Mouse (Mus musculus) ZHBTc4 (cell line): ENCODE data around the gene Arnt.
"Not testable (repeated sequence)": the region's sequence is repeated elsewhere in the genome, so short reads cannot be mapped to it uniquely, and the experiment has no call there.

Experiments used
- DNase-seq: peaks from one replicate; pipeline ENCODE4 v3.0.0-alpha.2; 2011; ENCODE audit warnings: low read depth, low spot score

The Arnt gene

DNA sequence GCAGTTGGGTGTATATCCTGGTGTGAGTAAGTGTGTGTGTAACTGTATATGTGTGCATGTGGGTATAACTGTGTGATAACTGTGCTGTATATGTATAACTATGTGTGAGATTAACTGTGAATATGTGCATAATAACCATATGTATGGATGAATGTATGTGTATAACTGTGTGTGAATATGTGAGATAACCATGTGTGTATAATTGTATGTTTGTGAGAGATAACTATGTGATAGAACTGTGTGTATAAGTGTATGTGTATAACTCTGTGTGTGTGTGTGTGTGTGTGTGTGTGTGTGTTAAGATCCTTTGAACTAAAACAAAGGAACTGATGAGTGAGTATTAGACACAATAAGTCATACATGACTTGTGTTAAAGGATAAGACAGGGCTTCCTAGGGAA is 91.9 kb downstream of the Arnt start:
- DNase-seq, result no peak

DNA sequence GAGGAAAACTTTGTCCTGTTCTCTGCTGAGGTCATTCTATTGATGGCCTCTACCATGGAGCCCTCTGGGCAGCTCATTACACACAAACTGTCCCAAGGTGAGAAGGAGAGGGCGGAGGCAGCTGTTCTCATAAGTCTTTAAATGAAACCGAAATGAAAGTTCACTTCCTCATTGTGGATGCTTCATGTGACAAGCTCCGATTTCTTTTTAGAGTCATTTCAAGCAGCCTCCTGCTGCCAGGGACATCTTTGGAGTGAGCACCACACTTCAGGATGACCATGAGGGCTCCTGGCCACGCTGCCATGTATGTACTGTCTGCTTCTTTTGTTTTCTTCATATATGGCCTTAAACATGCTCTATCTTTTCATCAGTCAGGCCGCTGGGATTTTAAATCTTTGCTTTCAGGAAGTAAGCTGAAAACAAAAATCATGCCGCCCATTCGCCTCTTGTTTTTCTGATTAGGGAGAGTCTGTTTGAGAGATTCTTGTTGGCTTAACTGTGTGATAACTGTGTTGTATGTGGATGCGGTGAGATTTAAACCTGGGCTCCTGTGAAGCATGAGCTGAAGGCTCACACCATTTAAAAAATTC is 92.5 kb downstream of the Arnt start, which contains the start of gene Ctss:
TSS of gene Ctss (plus strand) at position 165 of the 590 bp plus-strand sequence.
- no peak for DNase-seq

DNA sequence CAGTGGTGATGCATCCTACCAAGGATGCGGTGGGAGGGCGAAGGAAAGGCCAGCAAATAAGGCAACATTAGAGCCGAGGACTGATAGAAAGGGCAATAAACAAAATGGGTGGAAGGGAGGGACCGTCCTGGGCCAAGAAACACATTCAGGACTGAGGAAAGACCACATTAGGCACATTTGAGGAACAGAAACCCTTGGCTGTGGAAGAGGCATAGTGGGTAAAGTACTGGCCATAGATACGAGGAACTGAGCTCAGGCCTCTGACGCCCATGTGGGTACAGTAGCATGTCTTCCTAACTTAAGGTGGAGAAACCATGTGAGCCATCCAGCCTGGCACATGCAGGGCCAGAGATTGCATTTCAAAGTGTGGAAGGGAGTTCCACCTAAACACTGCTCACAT is 95.6 kb downstream of the Arnt start:
- DNase-seq, result no peak

DNA sequence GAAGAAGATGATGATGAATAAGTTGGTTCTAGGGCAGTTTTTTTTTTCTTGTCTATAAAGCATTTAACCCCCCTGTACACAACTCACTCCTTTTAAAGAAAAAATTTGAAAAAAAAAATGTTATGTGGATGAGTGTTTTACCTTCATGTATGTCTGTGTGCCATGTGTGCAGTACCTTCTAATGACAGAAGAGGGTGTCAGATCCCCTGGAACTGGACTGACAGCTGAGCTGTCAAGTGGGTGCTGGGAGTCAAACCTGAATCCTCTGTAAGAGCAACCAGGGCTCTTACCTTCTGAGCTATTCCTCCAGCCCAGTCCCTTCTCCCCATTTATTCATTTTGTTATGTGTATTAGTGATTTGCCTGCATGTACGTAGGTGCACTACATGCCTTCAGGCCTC is 96.8 kb downstream of the Arnt start:
- DNase-seq, result peak; percentile 58

DNA sequence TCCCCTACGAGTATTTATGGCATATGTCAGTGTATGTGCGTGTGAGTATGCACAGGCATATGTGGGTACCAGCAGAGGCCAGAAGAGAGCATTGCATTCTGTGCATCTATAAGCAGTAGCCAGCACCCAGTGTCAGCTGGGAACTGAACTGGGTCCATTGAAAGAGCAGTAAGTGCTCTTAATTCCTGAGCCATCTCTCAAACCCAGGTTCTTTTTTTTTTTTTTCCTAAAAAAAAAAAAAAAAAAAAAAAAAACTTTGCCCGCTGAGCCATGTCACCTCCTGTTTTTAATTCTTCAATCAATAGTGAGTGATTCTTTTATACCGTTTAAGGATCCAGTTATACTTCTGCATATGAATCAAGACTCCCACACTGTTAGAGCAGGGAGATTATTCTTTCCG is 99.2 kb downstream of the Arnt start:
- DNase-seq, result no peak

DNA sequence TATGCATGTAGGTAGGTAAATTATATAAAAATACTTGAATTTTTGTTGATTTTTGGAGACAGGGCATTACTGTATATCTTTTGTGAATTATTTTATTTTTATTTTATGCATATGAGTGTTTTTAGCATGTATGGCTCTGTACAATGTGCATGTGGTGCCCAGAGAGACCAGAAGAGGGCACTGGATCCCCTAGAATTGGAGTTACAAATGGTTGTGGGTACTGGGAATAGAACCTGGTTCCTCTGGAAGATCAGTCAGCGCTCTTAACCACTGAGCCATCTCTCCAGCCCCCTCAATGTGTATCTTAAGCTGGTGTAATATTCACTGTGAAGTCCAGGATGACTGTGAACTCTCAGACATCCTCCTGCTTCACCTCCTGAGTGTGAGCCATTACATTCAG is 100.7 kb downstream of the Arnt start:
- no peak for DNase-seq

DNA sequence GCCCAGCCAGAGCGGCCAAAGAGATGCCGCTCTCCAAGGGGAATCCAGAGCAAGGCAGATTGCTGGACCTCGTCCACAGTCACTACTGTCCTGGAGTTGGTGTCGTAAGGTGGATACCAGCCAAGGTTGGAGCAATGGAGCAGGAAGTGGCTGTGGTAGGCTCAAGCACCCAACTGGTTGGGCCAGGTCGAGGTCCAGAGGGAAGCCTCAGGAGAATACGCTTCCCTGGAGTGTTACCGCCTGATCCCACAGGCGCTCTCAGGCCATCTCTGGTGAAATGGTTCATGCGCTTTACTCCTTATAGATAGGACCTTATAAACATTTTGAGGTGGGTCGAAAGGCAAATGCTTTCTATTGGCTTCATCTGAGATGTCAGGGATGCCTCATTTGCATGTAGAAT is 104.7 kb downstream of the Arnt start:
- no peak for DNase-seq

DNA sequence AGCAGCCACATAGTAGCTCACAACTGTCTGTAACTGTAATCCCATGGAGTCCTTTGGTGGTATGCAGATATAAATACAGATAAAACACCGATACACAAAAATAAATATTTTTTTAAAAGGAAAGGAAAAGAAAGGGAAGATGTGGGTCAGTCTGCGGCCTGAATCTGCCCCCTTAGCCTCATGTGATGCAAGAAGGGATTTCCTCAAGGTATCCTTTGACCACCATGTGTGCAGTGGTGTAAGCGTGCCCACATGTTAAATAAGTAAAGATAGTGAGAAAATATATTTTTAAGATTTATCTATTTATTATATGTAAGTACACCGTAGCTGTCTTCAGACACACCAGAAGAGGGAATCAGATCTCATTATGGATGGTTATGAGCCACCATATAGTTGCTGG is 105.6 kb downstream of the Arnt start:
- no peak for DNase-seq

DNA sequence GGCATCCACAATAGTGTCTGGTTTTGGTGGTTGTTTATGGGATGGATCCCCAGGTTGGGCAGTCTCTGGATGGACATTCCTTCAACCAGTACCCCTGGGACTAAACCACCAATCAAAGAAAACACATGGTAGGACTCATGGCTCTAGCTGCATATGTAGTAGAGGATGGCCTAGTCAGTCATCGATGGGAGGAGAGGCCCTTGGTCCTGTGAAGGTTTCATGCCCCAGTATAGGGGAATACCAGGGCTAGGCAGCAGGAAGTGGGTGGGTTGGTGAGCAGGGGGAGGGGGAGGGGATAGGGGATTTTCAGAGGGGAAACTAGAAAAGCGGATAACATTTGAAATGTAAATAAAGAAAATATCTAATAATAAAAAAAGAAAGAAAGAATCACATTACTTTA is 107.0 kb downstream of the Arnt start:
- not testable (repeated sequence) for DNase-seq

DNA sequence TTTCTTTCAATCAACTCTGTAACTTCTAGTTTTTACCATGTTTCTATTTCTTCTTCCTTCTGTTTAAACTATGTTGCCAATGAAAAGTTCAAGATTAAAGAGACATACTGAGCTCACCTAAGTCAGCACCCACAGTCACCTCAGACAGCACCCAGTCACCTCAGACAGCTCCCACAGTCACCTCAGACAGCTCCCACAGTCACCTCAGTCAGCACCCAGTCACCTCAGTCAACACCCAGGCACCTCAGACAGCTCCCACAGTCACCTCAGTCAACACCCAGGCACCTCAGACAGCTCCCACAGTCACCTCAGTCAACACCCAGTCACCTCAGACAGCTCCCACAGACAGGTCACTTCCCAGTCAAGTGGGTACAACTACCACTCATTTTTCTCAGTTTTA is 108.0 kb downstream of the Arnt start:
- DNase-seq, result no peak

DNA sequence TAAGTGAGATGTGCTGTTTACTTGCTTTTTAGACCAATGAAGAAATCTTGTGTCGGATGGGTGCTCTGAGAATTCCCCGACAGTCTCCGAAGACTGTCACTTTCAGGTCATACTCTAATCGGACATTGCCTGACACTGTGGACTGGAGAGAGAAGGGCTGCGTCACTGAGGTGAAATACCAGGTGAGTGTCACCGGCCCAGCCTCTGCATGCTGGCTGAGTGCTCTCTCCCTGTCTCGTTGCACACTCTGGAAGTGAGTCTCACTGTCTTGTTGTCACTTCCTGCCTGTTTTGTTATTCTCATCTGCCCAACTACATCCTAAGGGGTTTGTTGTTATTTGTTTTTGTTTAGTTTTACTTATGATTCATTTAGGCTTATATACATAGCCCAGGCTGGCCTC is 108.8 kb downstream of the Arnt start:
- DNase-seq, result no peak
